Mouse (Mus musculus) myocyte (in vitro differentiated cells): ENCODE results near the gene Zswim8.
"Not testable (repeated sequence)": the region's sequence is repeated elsewhere in the genome, so short reads cannot be mapped to it uniquely, and the experiment has no call there.

Experiments
- CEBPB ChIP-seq: IDR thresholded peaks from 2 replicates; pipeline ENCODE4 v1.6.1; 2011; ENCODE audit warnings: mild to moderate bottlenecking, moderate library complexity; ENCODE audit not compliant: poor library complexity, insufficient read depth, severe bottlenecking
- E2F4 ChIP-seq: IDR thresholded peaks from one replicate; pipeline ENCODE4 v1.6.1; 2011; ENCODE audit warnings: mild to moderate bottlenecking, control low read depth, moderate library complexity; ENCODE audit not compliant: insufficient read depth
- MAX ChIP-seq: IDR thresholded peaks from one replicate; pipeline ENCODE4 v1.6.1; 2011; ENCODE audit warnings: low read depth, mild to moderate bottlenecking, control low read depth
- MYOD1 ChIP-seq, 3 experiments: IDR thresholded peaks; one replicate each; pipeline ENCODE4 v1.6.1; 2011; ENCODE audit warnings: control low read depth in 2 of 3, low read depth in 2 of 3, mild to moderate bottlenecking in 2 of 3, moderate library complexity in 1 of 3; ENCODE audit not compliant: insufficient read length in 2 of 3, control insufficient read depth in 1 of 3
- MYOG ChIP-seq, 3 experiments: IDR thresholded peaks; one replicate each; pipeline ENCODE4 v1.6.1; 2011; ENCODE audit warnings: control low read depth in 2 of 3, low read depth in 2 of 3, mild to moderate bottlenecking in 2 of 3; ENCODE audit not compliant: insufficient read length in 2 of 3, control insufficient read depth in 1 of 3, insufficient read depth in 1 of 3
- POLR2A ChIP-seq: IDR thresholded peaks from one replicate; pipeline ENCODE4 v1.6.1; 2011; ENCODE audit warnings: low read depth, mild to moderate bottlenecking, control low read depth, moderate library complexity; ENCODE audit not compliant: insufficient read length
- POLR2AphosphoS2 ChIP-seq: IDR thresholded peaks from one replicate; pipeline ENCODE4 v1.6.1; 2011; ENCODE audit warnings: low read depth, control low read depth; ENCODE audit not compliant: insufficient read length
- SRF ChIP-seq: IDR thresholded peaks from one replicate; pipeline ENCODE4 v1.6.1; 2011; ENCODE audit warnings: low read depth; ENCODE audit not compliant: control insufficient read depth, insufficient read length
- TCF12 ChIP-seq: IDR thresholded peaks from one replicate; pipeline ENCODE4 v1.6.1; 2011; ENCODE audit warnings: mild to moderate bottlenecking, control low read depth; ENCODE audit not compliant: poor library complexity, insufficient read depth, severe bottlenecking
- TCF3 ChIP-seq: IDR thresholded peaks from one replicate; pipeline ENCODE4 v1.6.1; 2011; ENCODE audit warnings: low read depth, control low read depth; ENCODE audit not compliant: insufficient read length
- USF1 ChIP-seq: IDR thresholded peaks from one replicate; pipeline ENCODE4 v1.6.1; 2011; ENCODE audit warnings: low read depth, mild to moderate bottlenecking, control low read depth, moderate library complexity

GRCm38 (mm10) chr14:20703461-20703860, 3.9 kb upstream of the Zswim8 start:
- not testable (repeated sequence) for TF ChIP-seq USF1; MAX; POLR2A; MYOG (IDR thresholded peaks at IDR 0.05; ENCODE audit: control insufficient read depth in 1 of 3, insufficient read depth in 1 of 3, insufficient read length in 2 of 3, low read depth in 2 of 3); TCF12; SRF; CEBPB; POLR2AphosphoS2; E2F4; TCF3; MYOD1 (IDR thresholded peaks at IDR 0.05; ENCODE audit: control insufficient read depth in 1 of 3, insufficient read length in 2 of 3, low read depth in 2 of 3)
